Mouse (Mus musculus): ENCODE results near the gene Hnrnpab. TPM values are rescaled to one million over a fixed set of nuclear protein-coding genes. Genes with fewer than 3 reads are reported as not detected.

Gene Hnrnpab
- total RNA-seq, 2 experiments from 2014 or later, result 121 to 126 TPM

- DNase-seq (ENCODE audit: low spot score in 2 of 2), result no peak
- intact Hi-C loops (cut with DNase I), result no loop called here
These were observed 22.6 kb downstream of the Hnrnpab start for GRCm38 (mm10) chr11:51584057-51584430.

GRCm38 (mm10) chr11:51582713-51583112 is 23.9 kb downstream of the Hnrnpab start:
- DNase-seq (ENCODE audit: low spot score in 2 of 2), result peak; percentile 31 to 38
- intact Hi-C loops (cut with DNase I), result no loop called here

GRCm38 (mm10) chr11:51579024-51579423 is 27.6 kb downstream of the Hnrnpab start:
- intact Hi-C loops (cut with DNase I), result no loop called here
- no peak for DNase-seq (ENCODE audit: low spot score in 2 of 2)

- DNase-seq (ENCODE audit: low spot score in 2 of 2), result no peak
- intact Hi-C loops (cut with DNase I), result no loop called here
These were observed 29.1 kb downstream of the Hnrnpab start for GRCm38 (mm10) chr11:51577587-51577986.

- intact Hi-C loops (cut with DNase I), result no loop called here
- no peak for DNase-seq (ENCODE audit: low spot score in 2 of 2)
These were observed 30.2 kb downstream of the Hnrnpab start for GRCm38 (mm10) chr11:51576454-51576853.

- DNase-seq (ENCODE audit: low spot score in 2 of 2), result no peak
- intact Hi-C loops (cut with DNase I), result no loop called here
These were observed 37.8 kb downstream of the Hnrnpab start for GRCm38 (mm10) chr11:51568801-51569200.

GRCm38 (mm10) chr11:51565951-51566350 is 40.7 kb downstream of the Hnrnpab start:
- DNase-seq (ENCODE audit: low spot score in 2 of 2), result no peak
- intact Hi-C loops (cut with DNase I), result no loop called here

- no peak for DNase-seq (ENCODE audit: low spot score in 2 of 2)
- intact Hi-C loops (cut with DNase I), result no loop called here
These were observed 41.6 kb downstream of the Hnrnpab start for GRCm38 (mm10) chr11:51565062-51565461.

GRCm38 (mm10) chr11:51563276-51563675 is 43.4 kb downstream of the Hnrnpab start:
- DNase-seq (ENCODE audit: low spot score in 2 of 2), result no peak

GRCm38 (mm10) chr11:51555066-51555465 is 51.6 kb downstream of the Hnrnpab start:
- no peak for DNase-seq (ENCODE audit: low spot score in 2 of 2)
- intact Hi-C loops (cut with DNase I), result no loop called here

More at GRCm38 (mm10) chr11:51563276-51563675, 43.4 kb downstream of the Hnrnpab start:
- intact Hi-C loops (cut with DNase I), result no loop called here

- intact Hi-C loops (cut with DNase I), result no loop called here
- no peak for DNase-seq (ENCODE audit: low spot score in 2 of 2)
These were observed 52.1 kb downstream of the Hnrnpab start for GRCm38 (mm10) chr11:51554590-51554989.

- DNase-seq (ENCODE audit: low spot score in 2 of 2), result no peak
- intact Hi-C loops (cut with DNase I), result no loop called here
These were observed 54.6 kb downstream of the Hnrnpab start for GRCm38 (mm10) chr11:51552091-51552490.

GRCm38 (mm10) chr11:51551253-51551652 is 55.4 kb downstream of the Hnrnpab start:
- no peak for DNase-seq (ENCODE audit: low spot score in 2 of 2)
- intact Hi-C loops (cut with DNase I), result no loop called here

Other genes with a start within 250 kb of the Hnrnpab start
- gene Phykpl, start 22.1 kb downstream of the Hnrnpab start, total RNA-seq (2021), result 1 to 10 TPM; 6.7 to 9.4 TPM
- gene Nhp2, start 12.9 kb upstream of the Hnrnpab start, total RNA-seq (2021), result 10 to 100 TPM; 44.7 to 52.4 TPM
- 10 to 100 TPM; 58.0 to 58.9 TPM for gene Rmnd5b, start 29.0 kb upstream of the Hnrnpab start, total RNA-seq (2021)
- gene N4bp3, start 44.0 kb upstream of the Hnrnpab start, total RNA-seq (2021), result 10 to 100 TPM; 11.8 to 15.0 TPM
- 1 to 10 TPM in 1 of 2 experiments, under 1 TPM in 1; 0.81 to 1.6 TPM for gene D930048N14Rik, start 44.1 kb upstream of the Hnrnpab start, total RNA-seq (2021)
- gene 0610009B22Rik, start 82.0 kb upstream of the Hnrnpab start, total RNA-seq (2021), result 10 to 100 TPM; 32.2 to 33.8 TPM
- gene Sec24a, start 156.8 kb upstream of the Hnrnpab start, total RNA-seq (2021), result 10 to 100 TPM; 16.7 to 19.4 TPM
- 10 to 100 TPM; 63.1 to 65.0 TPM for gene Sar1b, start 156.8 kb upstream of the Hnrnpab start, total RNA-seq (2021)